26 mouse cellular contexts compared by ENCODE assay signal in the genomic region with DNA sequence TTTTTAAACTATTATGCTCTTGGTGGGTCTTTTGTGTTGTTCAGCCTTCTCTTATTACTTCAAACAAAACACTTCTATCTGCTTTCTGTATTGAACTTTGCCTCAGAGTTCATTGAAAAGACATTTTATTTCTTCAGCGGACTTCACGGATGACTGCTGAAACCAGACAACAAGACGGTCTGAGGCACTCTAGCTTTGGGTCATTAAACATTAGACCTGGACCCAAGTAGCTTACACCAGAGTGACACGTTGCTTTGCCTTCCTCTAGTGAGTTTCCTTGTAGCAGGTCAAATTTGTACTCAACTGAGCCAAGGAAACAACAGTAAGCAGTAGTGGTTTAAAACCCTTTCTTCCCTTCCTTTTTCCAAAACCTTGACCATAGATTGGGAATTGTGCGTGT. TPM values are rescaled to one million over a fixed set of nuclear protein-coding genes. Genes with fewer than 3 reads are reported as not detected.
A peak's percentile ranks its signal among the peaks of the same experiment; 100 is the strongest.
DNase-seq lines count a peak whose midpoint lies in the region; ATAC-seq and TF ChIP-seq lines count a peak whose summit lies in the region.
"Had no signal": no experiment of that assay in that cellular context is flagged by ENCODE, and none has a peak within 500 bp of the region (broad histone marks: within the 10 kb centered on the region; RNA-seq: fewer than 3 reads in every experiment).

No protein-coding gene starts in this region.

- H3K4me2 ChIP-seq in kidney, embryonic 15.5 days = no peak overlapping the region
- H3K4me2 ChIP-seq: forebrain, embryonic 13.5 days; heart, embryonic 13.5 days; hindbrain, embryonic 14.5 days had no signal

- no peaks in the 10 kb centered on the region for H3K27me3 ChIP-seq in kidney, embryonic 15.5 days
- H3K27me3 ChIP-seq: forebrain, embryonic 13.5 days; heart, embryonic 13.5 days had no signal

- H3K4me3 ChIP-seq in kidney, embryonic 15.5 days (replicated peaks) = no peak overlapping the region
- H3K4me3 ChIP-seq in lung, adult 2 months (replicated peaks; ENCODE audit: extremely low read depth, low read depth, low read length) = no peak overlapping the region
- H3K4me3 ChIP-seq: forebrain, embryonic 10.5 days; forebrain, embryonic 13.5 days; heart, adult 2 months; heart, embryonic 10.5 days; heart, embryonic 13.5 days had no signal

- no peak for TF ChIP-seq CTCF in lung, adult 2 months (IDR thresholded peaks at IDR 0.05; ENCODE audit: insufficient read depth, low read length)

- intact Hi-C loops in left cerebral cortex, postnatal 14 days (cut with DNase I) = no loop called here
- intact Hi-C loops in left cerebral cortex, postnatal 10 days (cut with DNase I) = no loop called here

- WGBS in kidney, embryonic 15.5 days = 59% methylated on average over 5 of the region's 5 CpGs
- 79% methylated on average over 5 of the region's 5 CpGs for WGBS in lung, adult 2 months

- no peaks in the 10 kb centered on the region for H3K9me3 ChIP-seq in kidney, embryonic 15.5 days (replicated peaks)
- H3K9me3 ChIP-seq: forebrain, embryonic 13.5 days; heart, embryonic 10.5 days; heart, embryonic 13.5 days had no signal

- peak; percentile 57 to 85 for DNase-seq in kidney, adult 8-10 months
- no peak for DNase-seq in kidney, adult 18-20 months
- DNase-seq in kidney, postnatal 14 days = peak; percentile 56
- no peak for DNase-seq in lung, adult 2 months
- no peak for DNase-seq in left cerebral cortex, postnatal 14 days (ENCODE audit: low spot score in 2 of 2)
- DNase-seq in left cerebral cortex, postnatal 10 days (ENCODE audit: extremely low spot score in 1 of 2, low spot score in 2 of 2) = no peak
- DNase-seq: adrenal gland, adult 2 months; adrenal gland, postnatal 25 days; cerebellum, adult 11-12 months; cerebellum, adult 9-10 months; cerebellum, postnatal 14 days; gastrocnemius, postnatal 10 days; gastrocnemius, postnatal 36 days; heart, adult 2 months; heart, postnatal 14 days; heart, postnatal 4 days had no signal

- no peak for TF ChIP-seq POLR2A in lung, adult 2 months (IDR thresholded peaks at IDR 0.05; ENCODE audit: borderline replicate concordance, extremely low read depth, low read depth, low read length)

- ATAC-seq in kidney, embryonic 15.5 days (replicated peaks; ENCODE audit: low FRiP score) = peak; percentile 87
- ATAC-seq: CD4-positive, CD25-positive, alpha-beta regulatory T cell, adult 4 months; forebrain, embryonic 13.5 days; forebrain, embryonic 16.5 days had no signal

- peak overlapping the region; percentile 29 for H3K27ac ChIP-seq in kidney, embryonic 15.5 days
- H3K27ac ChIP-seq: forebrain, embryonic 10.5 days; forebrain, embryonic 13.5 days; heart, adult 2 months; heart, embryonic 10.5 days; heart, embryonic 13.5 days; hindbrain, embryonic 14.5 days had no signal

- no peak overlapping the region for H3K9ac ChIP-seq in kidney, embryonic 15.5 days
- H3K9ac ChIP-seq: forebrain, embryonic 13.5 days; heart, embryonic 13.5 days; hindbrain, embryonic 14.5 days had no signal

- H3K4me1 ChIP-seq in kidney, embryonic 15.5 days = peaks cover 23% of the 10 kb centered on the region
- H3K4me1 ChIP-seq in lung, adult 2 months (ENCODE audit: control insufficient read depth, insufficient read depth, low read length) = no peaks in the 10 kb centered on the region
- H3K4me1 ChIP-seq: heart, embryonic 10.5 days had no signal

- peaks cover 87% of the 10 kb centered on the region for H3K36me3 ChIP-seq in kidney, embryonic 15.5 days

RNA-seq across cellular contexts. Expression of gene Dcaf8, which starts 20.0 kb away (rescaled TPM):
- 125 and 132 TPM in 2 replicates for polyA plus RNA-seq in kidney, embryonic 15.5 days (2015; fragmentation: Nextera tagmentation; extraction: Ambion mirVana)
- 58.0 and 74.9 TPM in 2 replicates for polyA plus RNA-seq in lung, adult 2 months (2012; rRNA removed)
- 100 to 1,000 TPM; 101 to 109 TPM for total RNA-seq in left cerebral cortex, postnatal 14 days (2021)
- 10 to 100 TPM; 87.0 to 88.0 TPM for total RNA-seq in left cerebral cortex, postnatal 10 days (2021)

RNA-seq across cellular contexts. Expression of gene Pea15a, which starts 38.7 kb away (rescaled TPM):
- polyA plus RNA-seq in kidney, embryonic 15.5 days (2015; fragmentation: Nextera tagmentation; extraction: Ambion mirVana) = 107 and 124 TPM in 2 replicates
- polyA plus RNA-seq in lung, adult 2 months (2012; rRNA removed) = 88.2 and 137 TPM in 2 replicates
- total RNA-seq in left cerebral cortex, postnatal 14 days (2021) = 100 to 1,000 TPM; 377 to 379 TPM
- 100 to 1,000 TPM; 368 TPM for total RNA-seq in left cerebral cortex, postnatal 10 days (2021)

RNA-seq across cellular contexts. Expression of gene Pex19, which starts 41.4 kb away (rescaled TPM):
- 149 and 154 TPM in 2 replicates for polyA plus RNA-seq in kidney, embryonic 15.5 days (2015; fragmentation: Nextera tagmentation; extraction: Ambion mirVana)
- 47.4 and 63.0 TPM in 2 replicates for polyA plus RNA-seq in lung, adult 2 months (2012; rRNA removed)
- 100 to 1,000 TPM; 105 to 108 TPM for total RNA-seq in left cerebral cortex, postnatal 14 days (2021)
- total RNA-seq in left cerebral cortex, postnatal 10 days (2021) = 100 to 1,000 TPM in 1 of 2 experiments, 10 to 100 TPM in 1; 99.1 to 104 TPM

RNA-seq across cellular contexts. Expression of gene Casq1, which starts 51.8 kb away (rescaled TPM):
- polyA plus RNA-seq in kidney, embryonic 15.5 days (2015; fragmentation: Nextera tagmentation; extraction: Ambion mirVana) = 6.2 and 8.9 TPM in 2 replicates
- polyA plus RNA-seq in lung, adult 2 months (2012; rRNA removed) = 3.2 and 49.0 TPM in 2 replicates
- under 1 TPM in 1 of 2 experiments, not detected in 1; 0.55 TPM for total RNA-seq in left cerebral cortex, postnatal 14 days (2021)
- total RNA-seq in left cerebral cortex, postnatal 10 days (2021) = 1 to 10 TPM in 1 of 2 experiments, under 1 TPM in 1; 0.49 to 1.3 TPM
- total RNA-seq: adrenal gland, postnatal 25 days; granulocyte monocyte progenitor cell, adult 5-6 weeks; MEL had no signal
- polyA plus RNA-seq: CD4-positive, CD25-positive, alpha-beta regulatory T cell, adult 4 months had no signal

Comparison
In these comparisons a context has a peak if more than half of its experiments do, and no peak if none do; other contexts are left out.
1. DNase-seq: peak in kidney, adult 8-10 months (2 of 2) and kidney, postnatal 14 days (single experiment); none in kidney, adult 18-20 months (single experiment), lung, adult 2 months (single experiment), left cerebral cortex, postnatal 14 days (0 of 2) and left cerebral cortex, postnatal 10 days (0 of 2).